Mouse (Mus musculus) neural tube, embryonic 11.5 days (tissue): ENCODE results near the gene Cpm. TPM values are rescaled to one million over a fixed set of nuclear protein-coding genes. Genes with fewer than 3 reads are reported as not detected.

Experiments used
- ATAC-seq: fragments of 200-750 bp; cut with Nextera tagmentation; 2 replicates; pipeline ENCODE4 v1.8.0; 2017; ENCODE audit warnings: moderate number of reproducible peaks, mild to moderate bottlenecking, moderate TSS enrichment, moderate library complexity; ENCODE audit not compliant: insufficient read depth, low FRiP score, low TSS enrichment
- DNase-seq: peaks from one replicate; pipeline ENCODE4 v3.0.0-alpha.2; 2015; ENCODE audit warnings: low spot score
- H3K27ac ChIP-seq: fragments of 300-500 bp; sonication (generic); 2 replicates; pipeline ENCODE4 v1.5.1; 2014; ENCODE audit warnings: low read depth, mild to moderate bottlenecking, low read length
- H3K27me3 ChIP-seq: fragments of 300-500 bp; sonication (generic); 2 replicates; pipeline ENCODE4 v1.6.1; 2014; ENCODE audit warnings: mild to moderate bottlenecking, low read length, mixed read lengths; ENCODE audit not compliant: control insufficient read depth, insufficient read depth
- H3K36me3 ChIP-seq: fragments of 300-500 bp; sonication (generic); 2 replicates; pipeline ENCODE4 v1.6.1; 2014; ENCODE audit warnings: mild to moderate bottlenecking, low read length, moderate library complexity, mixed read lengths; ENCODE audit not compliant: control insufficient read depth, insufficient read depth
- H3K4me1 ChIP-seq: fragments of 300-500 bp; sonication (generic); 2 replicates; pipeline ENCODE4 v1.6.1; 2014; ENCODE audit warnings: low read length, mixed read lengths; ENCODE audit not compliant: control insufficient read depth, insufficient read depth
- H3K4me2 ChIP-seq: fragments of 300-500 bp; sonication (generic); 2 replicates; pipeline ENCODE4 v1.6.1; 2014; ENCODE audit warnings: low read depth, mild to moderate bottlenecking, moderate library complexity
- H3K4me3 ChIP-seq: fragments of 300-500 bp; sonication (generic); 2 replicates; pipeline ENCODE4 v1.5.1; 2014; ENCODE audit warnings: low read depth, low read length
- H3K9ac ChIP-seq: fragments of 300-500 bp; sonication (generic); 2 replicates; pipeline ENCODE4 v1.6.1; 2014; ENCODE audit warnings: mild to moderate bottlenecking, low read length
- H3K9me3 ChIP-seq: fragments of 300-500 bp; sonication (generic); 2 replicates; pipeline ENCODE4 v1.6.1; 2016; ENCODE audit warnings: low read length; ENCODE audit not compliant: control insufficient read depth
- WGBS: fragments of 180-500 bp; shearing (Covaris S2); extraction: QIAGEN DNeasy Blood & Tissue Kit; methylation state at CpG from one replicate; pipeline ENCODE4 v1.1.7; 2014; 5-methylcytosine and 5-hydroxymethylcytosine counted together
- polyA plus RNA-seq: library from polyadenylated mRNA; unstranded; fragments of >200 nt; fragmentation: Nextera tagmentation; extraction: Ambion mirVana; gene quantifications from 2 replicates; pipeline ENCODE4 v1.2.1, GENCODE M21; 2014

The Cpm gene
- polyA plus RNA-seq, 1 experiment from 2014 or later = 21.1 TPM

GRCm38 (mm10) chr10:117591766-117592165 is 37.5 kb upstream of the Cpm start:
- Histone ChIP-seq H3K27ac (no peak overlapping the region), H3K9me3 (no peaks in the 10 kb centered on the region)

GRCm38 (mm10) chr10:117592306-117593040 is 36.8 kb upstream of the Cpm start:
- Histone ChIP-seq H3K4me1 (no peaks in the 10 kb centered on the region), H3K4me3 (no peak overlapping the region), H3K27me3 (no peaks in the 10 kb centered on the region), H3K9ac (no peak overlapping the region), H3K9me3 (no peaks in the 10 kb centered on the region), H3K36me3 (no peaks in the 10 kb centered on the region), H3K27ac (no peak overlapping the region), H3K4me2 (no peak overlapping the region)
- 81% methylated on average over 7 of the region's 7 CpGs for WGBS
- ATAC-seq (no peak), DNase-seq (no peak)

More at GRCm38 (mm10) chr10:117591766-117592165, 37.5 kb upstream of the Cpm start:
- Histone ChIP-seq H3K4me2 (no peak overlapping the region), H3K36me3 (no peaks in the 10 kb centered on the region), H3K27me3 (no peaks in the 10 kb centered on the region), H3K4me1 (no peaks in the 10 kb centered on the region), H3K9ac (no peak overlapping the region), H3K4me3 (no peak overlapping the region)
- DNase-seq (no peak), ATAC-seq (no peak)
- 58% methylated on average over 9 of the region's 9 CpGs for WGBS

GRCm38 (mm10) chr10:117593041-117593570 is 36.2 kb upstream of the Cpm start:
- 93% methylated on average over 5 of the region's 5 CpGs for WGBS
- DNase-seq (no peak), ATAC-seq (no peak)
- Histone ChIP-seq H3K9ac (no peak overlapping the region), H3K9me3 (no peaks in the 10 kb centered on the region), H3K36me3 (no peaks in the 10 kb centered on the region), H3K4me3 (no peak overlapping the region), H3K4me2 (no peak overlapping the region), H3K4me1 (no peaks in the 10 kb centered on the region), H3K27ac (no peak overlapping the region), H3K27me3 (no peaks in the 10 kb centered on the region)

GRCm38 (mm10) chr10:117593857-117594256 is 35.4 kb upstream of the Cpm start:
- H3K27me3 ChIP-seq = no peaks in the 10 kb centered on the region
- no peak for DNase-seq
- 93% methylated on average over 13 of the region's 13 CpGs for WGBS
- ATAC-seq = no peak
- H3K4me1 ChIP-seq = no peaks in the 10 kb centered on the region
- no peaks in the 10 kb centered on the region for H3K9me3 ChIP-seq
- no peak overlapping the region for H3K4me2 ChIP-seq
- no peak overlapping the region for H3K9ac ChIP-seq
- no peak overlapping the region for H3K4me3 ChIP-seq
- H3K27ac ChIP-seq = no peak overlapping the region
- H3K36me3 ChIP-seq = no peaks in the 10 kb centered on the region

GRCm38 (mm10) chr10:117594291-117594850 is 34.9 kb upstream of the Cpm start:
- Histone ChIP-seq H3K9me3 (no peaks in the 10 kb centered on the region), H3K4me3 (no peak overlapping the region), H3K36me3 (no peaks in the 10 kb centered on the region), H3K4me2 (no peak overlapping the region), H3K9ac (no peak overlapping the region), H3K27ac (no peak overlapping the region), H3K27me3 (no peaks in the 10 kb centered on the region), H3K4me1 (no peaks in the 10 kb centered on the region)
- 89% methylated on average over 17 of the region's 17 CpGs for WGBS
- no peak for DNase-seq
- no peak for ATAC-seq

GRCm38 (mm10) chr10:117594913-117595312 is 34.4 kb upstream of the Cpm start:
- H3K36me3 ChIP-seq = no peaks in the 10 kb centered on the region
- no peak overlapping the region for H3K9ac ChIP-seq
- H3K4me2 ChIP-seq = no peak overlapping the region
- DNase-seq (no peak), ATAC-seq (no peak)
- H3K4me1 ChIP-seq = no peaks in the 10 kb centered on the region
- no peak overlapping the region for H3K4me3 ChIP-seq
- H3K9me3 ChIP-seq = no peaks in the 10 kb centered on the region
- 91% methylated on average over 13 of the region's 13 CpGs for WGBS
- no peaks in the 10 kb centered on the region for H3K27me3 ChIP-seq
- H3K27ac ChIP-seq = no peak overlapping the region

GRCm38 (mm10) chr10:117595442-117596164 is 33.7 kb upstream of the Cpm start:
- H3K4me1 ChIP-seq = no peaks in the 10 kb centered on the region
- H3K27ac ChIP-seq = no peak overlapping the region
- 76% methylated on average over 13 of the region's 13 CpGs for WGBS

GRCm38 (mm10) chr10:117596165-117596735 is 33.0 kb upstream of the Cpm start:
- Histone ChIP-seq H3K36me3 (no peaks in the 10 kb centered on the region), H3K27ac (no peak overlapping the region), H3K27me3 (no peaks in the 10 kb centered on the region), H3K9ac (no peak overlapping the region), H3K9me3 (no peaks in the 10 kb centered on the region), H3K4me3 (no peak overlapping the region), H3K4me1 (no peaks in the 10 kb centered on the region), H3K4me2 (no peak overlapping the region)
- ATAC-seq (no peak), DNase-seq (no peak)
- 89% methylated on average over 9 of the region's 9 CpGs for WGBS

More at GRCm38 (mm10) chr10:117595442-117596164, 33.7 kb upstream of the Cpm start:
- Histone ChIP-seq H3K9ac (no peak overlapping the region), H3K4me2 (no peak overlapping the region), H3K4me3 (no peak overlapping the region), H3K36me3 (no peaks in the 10 kb centered on the region), H3K9me3 (no peaks in the 10 kb centered on the region), H3K27me3 (no peaks in the 10 kb centered on the region)
- DNase-seq (no peak), ATAC-seq (no peak)
